Mouse (Mus musculus) left cerebral cortex, adult 11 months (tissue): Measurements from ENCODE around the gene B4galt1.

ENCODE experiments used
- DNase-seq: peaks from one replicate; pipeline ENCODE4 v3.0.0; 2022; ENCODE audit warnings: low spot score

Gene B4galt1

DNA sequence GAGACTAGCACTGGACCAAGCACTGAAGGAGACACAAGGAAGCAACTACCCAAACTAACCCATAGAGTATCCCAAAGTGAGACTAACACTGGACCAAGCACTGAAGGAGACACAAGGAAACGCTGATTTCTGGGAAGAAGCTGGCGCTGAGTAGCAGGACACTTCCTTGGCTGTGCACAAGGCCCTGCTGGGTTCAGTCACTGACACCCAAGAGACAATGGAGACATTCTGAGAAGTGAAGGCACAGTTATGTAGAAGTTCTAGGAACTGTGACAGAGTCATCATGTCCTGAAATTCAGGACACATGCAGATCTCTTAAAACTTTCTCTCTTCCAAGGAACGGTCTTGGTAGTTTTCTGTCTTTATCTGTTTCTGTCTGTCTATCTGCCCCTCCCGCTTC is 16.4 kb upstream of the B4galt1 start:
- no peak for DNase-seq

GRCm38 (mm10) chr4:40868554-40869232 is 14.9 kb upstream of the B4galt1 start:
- DNase-seq = no peak

DNA sequence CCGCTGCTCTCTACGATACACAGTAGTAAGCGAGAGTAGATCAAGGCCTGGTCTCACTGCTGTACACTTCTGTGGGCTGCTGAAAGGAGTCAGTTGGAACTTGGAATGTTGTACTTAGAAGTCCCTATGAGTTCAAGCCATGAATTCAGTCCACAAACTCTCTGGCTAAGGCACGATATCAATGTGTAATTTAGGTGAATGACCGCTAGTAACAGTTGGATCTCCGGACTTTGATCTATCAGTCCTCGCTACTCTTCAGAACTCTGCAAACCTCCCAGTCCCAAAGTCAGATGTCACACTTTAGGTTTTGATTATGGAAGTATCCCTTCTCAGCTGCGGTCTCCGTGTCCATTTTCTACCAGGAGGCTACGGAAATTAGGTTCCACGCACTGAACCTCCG is 10.6 kb upstream of the B4galt1 start:
- no peak for DNase-seq

DNA sequence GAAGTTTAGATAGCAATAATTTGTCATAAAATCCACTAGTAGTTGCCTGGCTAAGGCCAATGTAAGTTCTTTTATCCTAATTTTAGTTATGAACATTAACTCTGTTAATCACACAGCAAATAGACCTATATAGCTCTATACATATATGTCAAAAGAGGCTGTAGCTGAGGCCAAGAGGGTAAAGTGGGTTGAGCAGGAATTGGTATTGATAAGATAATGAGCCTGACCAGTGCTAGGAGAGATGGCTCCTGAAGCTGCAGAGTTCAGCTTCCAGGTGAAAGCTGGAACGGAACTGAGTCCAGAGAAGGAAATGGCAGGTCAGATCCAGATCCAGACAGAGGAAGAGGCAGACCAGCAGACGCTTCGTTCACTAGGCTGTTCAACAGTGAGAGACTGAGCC is 9.5 kb upstream of the B4galt1 start:
- no peak for DNase-seq

- no peak for DNase-seq
These were observed 7.3 kb upstream of the B4galt1 start for GRCm38 (mm10) chr4:40861131-40861530.

GRCm38 (mm10) chr4:40857824-40858346 is 4.1 kb upstream of the B4galt1 start:
- DNase-seq = no peak

- no peak for DNase-seq
These were observed 2.8 kb upstream of the B4galt1 start for GRCm38 (mm10) chr4:40856571-40856970.

- no peak for DNase-seq
These were observed 655 bp upstream of the B4galt1 start for GRCm38 (mm10) chr4:40854387-40854933.

GRCm38 (mm10) chr4:40852861-40853564 is 792 bp downstream of the B4galt1 start:
- DNase-seq = no peak

DNA sequence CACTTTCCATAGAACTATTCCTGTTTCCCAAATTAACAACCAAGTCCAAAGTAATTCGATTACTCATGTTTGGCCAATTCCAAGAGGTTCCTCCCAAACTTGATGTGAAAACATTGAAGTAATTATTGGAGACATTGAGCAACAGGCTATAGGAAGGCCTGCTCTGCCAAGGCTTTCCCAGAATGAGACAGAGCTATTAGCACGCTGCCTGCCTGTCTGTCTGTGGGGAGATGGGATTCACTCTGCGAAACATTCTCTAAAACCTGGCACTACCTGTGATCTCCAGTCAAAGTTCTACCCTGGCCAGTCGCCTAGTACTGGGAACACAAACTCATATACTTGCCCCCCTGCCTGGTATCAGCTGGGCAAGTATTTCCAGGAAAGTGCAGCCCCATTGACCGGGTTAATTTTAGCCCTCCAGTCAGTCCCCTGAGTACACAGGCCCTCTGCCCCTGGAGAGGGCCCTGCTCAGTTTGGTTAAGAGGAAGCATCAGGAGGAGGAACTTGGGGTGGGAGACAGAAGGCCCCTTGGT is 1.5 kb downstream of the B4galt1 start:
- DNase-seq = no peak

DNA sequence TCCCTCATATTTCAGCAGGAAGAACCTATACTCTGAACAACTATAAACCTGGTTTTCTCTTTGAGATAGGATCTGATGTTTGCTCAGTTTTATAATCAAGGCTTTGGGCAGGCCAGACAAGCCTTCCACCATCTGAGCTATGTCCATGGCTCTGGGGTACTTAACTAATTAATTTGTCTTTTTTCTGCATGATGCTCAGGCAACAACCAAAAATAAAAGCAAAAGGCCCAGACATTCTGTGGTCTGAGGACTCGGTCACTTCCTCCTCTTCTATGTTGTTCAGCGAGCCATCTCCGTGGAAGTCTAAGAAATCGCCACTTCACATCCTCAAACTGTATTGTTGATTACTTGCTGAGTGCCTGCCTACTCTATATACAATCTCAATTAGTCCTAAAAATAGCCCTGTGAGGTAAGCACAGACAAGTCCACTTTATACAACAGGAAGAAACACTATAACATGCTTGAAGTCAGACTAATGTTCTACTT is 2.0 kb downstream of the B4galt1 start:
- no peak for DNase-seq

GRCm38 (mm10) chr4:40851031-40851762 is 2.6 kb downstream of the B4galt1 start:
- DNase-seq = no peak

- DNase-seq = no peak
These were observed 3.2 kb downstream of the B4galt1 start for GRCm38 (mm10) chr4:40850582-40850981.

- no peak for DNase-seq
These were observed 4.3 kb downstream of the B4galt1 start for GRCm38 (mm10) chr4:40849518-40849917.

GRCm38 (mm10) chr4:40848246-40848645 is 5.6 kb downstream of the B4galt1 start:
- DNase-seq = no peak

DNA sequence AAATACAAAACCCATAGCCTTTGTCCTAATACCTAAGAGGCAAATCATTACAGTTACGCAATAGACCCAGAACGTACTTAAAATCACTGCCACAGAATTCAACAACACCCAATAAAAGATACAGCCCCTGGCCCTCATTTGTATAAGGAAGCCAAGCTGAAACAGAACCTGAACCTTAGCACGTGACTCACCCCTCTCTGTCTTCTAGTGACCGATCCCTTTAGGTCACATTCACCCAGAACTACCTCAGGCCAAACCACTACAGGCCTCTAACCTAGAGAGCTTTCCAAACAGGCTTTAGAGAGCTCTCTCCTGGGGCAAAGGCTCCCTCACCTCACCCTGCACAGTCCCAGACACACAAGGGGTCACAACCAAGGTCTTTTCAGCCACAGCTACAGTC is 6.6 kb downstream of the B4galt1 start:
- no peak for DNase-seq

- DNase-seq = no peak
These were observed 7.5 kb downstream of the B4galt1 start for GRCm38 (mm10) chr4:40846143-40846931.

DNA sequence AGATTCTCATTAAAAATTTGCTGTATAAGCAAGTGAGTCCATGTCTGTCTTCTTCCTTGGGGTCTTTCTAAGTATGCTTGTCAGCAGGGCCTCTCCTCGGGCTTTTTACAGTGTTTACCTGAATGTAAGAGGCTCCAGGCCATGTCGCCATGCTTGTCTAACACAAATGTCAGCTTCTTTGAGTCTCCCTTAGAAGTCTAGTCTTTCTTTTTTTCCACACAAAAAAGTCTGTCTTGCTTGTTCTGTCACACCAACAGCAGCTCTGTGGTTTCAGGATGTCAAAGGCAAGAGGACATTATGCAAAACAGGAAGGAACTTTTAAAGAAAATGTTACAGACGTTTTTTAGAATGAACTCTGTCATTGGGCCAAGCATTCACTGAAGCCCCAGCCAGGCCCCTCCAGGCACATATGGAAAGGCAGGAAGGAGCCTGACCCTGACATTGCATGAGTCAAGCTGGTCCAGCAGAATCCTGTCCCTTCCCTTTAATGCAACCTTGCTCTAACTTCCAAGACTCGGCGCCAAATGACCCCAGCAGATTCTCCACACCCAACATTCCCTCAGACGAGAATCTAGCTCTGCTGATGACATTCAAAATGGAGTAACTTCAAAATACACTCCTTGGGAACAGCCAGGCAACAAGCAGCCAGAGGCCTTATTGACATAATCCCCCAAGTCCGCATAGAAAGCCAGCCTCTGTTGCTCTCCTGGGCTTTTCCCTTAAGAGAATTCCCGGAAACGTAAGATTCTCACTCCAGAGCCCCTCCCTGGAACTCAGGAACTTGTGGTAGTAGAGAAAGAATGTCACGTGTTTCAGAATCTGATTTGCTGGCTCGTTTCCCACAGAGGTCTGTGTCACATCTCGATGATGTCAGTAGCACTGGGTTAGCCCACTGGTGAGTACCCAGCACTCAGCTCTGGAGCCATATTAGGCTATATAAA is 8.7 kb downstream of the B4galt1 start:
- DNase-seq = no peak

DNA sequence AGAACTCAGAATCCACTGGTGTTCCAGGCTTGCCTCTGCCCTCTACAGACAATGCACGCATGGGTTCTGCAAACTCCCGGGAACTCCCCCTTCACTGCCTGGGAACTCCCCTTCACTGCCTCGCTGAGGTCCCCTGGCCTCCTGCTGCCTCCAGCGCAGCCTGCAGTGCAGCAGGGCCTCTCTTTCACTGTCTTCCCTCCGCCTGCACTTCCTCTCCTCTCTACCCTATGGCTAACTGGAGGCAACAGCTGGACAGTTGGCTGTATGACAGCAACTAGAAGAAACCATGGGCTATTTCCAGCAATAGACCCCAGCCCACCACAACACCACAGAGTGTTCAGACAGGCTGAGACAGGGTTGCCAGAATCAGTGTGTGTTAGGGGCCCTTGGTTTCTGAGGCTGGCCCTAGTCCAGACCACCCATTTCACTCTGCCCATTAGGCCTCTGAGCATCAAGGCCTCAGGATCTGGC is 9.5 kb downstream of the B4galt1 start:
- DNase-seq = no peak

DNA sequence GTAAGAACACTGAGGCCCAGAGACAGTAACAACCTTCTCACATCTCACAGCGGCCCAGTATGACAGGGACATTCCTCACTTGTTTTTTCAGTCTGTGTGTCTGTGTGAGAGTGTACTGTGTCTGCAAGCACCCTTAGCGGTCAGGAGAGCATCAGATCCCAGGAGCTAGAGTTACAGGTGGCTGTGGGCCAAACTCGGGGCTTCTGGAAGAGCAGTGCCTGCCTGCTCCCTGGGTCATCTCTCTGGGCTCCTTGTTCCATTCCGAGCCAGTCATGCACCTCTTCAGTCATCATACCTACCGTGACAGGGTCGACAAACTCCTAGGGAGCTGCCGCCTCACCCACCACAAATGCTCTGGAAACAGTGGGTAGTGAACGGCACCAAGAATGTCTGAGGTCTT is 10.1 kb downstream of the B4galt1 start:
- no peak for DNase-seq
